Mouse (Mus musculus): ENCODE results near the gene Selenov. TPM values are rescaled to one million over a fixed set of nuclear protein-coding genes. Genes with fewer than 3 reads are reported as not detected.
A peak's percentile ranks its signal among the peaks of the same experiment; 100 is the strongest.
"Not testable (repeated sequence)": the region's sequence is repeated elsewhere in the genome, so short reads cannot be mapped to it uniquely, and the experiment has no call there.

Gene Selenov
- polyA plus RNA-seq, 1 experiment: not detected

DNA sequence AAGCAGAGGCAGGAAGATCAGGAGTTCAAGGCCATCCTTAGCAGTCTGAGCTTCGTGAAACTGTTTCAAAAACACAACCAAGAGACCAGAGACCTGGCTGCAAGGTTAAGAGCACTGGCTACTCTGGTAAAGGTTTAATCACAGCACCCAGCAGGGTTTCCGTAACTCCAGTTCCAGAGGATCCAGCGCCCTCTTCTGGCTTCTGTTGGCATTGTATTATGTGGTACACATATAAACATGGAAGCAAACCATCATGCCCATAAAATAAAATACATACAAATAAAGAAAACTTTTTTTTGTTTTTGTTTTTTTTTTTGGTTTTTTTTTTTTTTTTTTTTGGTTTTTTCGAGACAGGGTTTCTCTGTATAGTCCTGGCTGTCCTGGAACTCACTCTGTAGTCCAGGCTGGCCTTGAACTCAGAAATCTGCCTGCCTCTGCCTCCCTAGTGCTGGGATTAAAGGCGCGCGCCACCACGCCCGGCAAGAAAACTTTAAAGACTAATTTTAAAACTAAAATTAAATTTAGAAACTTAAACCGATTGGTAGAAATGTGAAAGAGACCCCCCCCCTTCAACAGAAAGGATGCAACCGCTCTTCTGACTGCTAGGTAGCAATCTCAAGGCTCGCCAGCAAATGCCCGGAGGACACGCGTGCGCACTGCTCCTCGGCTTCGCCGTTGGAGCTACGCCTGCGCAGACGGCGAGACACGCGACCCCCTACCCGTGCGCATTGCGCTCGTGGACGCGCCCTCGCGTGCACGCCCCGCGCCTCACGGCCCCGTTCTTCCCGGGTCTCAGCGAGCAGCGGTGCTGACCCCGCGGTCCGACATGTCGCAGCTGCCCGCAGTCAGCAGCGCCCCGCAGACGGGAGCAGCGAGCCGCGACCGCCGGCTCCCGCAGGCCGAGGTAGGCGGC lies 23.6 kb downstream of the Selenov start, which contains the start of gene Eid2:
Gene Eid2 (plus strand): TSS at position 753 of the 913 bp plus-strand sequence.
- H3K4me1 ChIP-seq (ENCODE audit: control insufficient read depth, insufficient read depth, insufficient read length, low read length): 0 out of 2 replicates have a peak, but pooled peaks cover 2% of the 10 kb centered on the region
- H3K27ac ChIP-seq (replicated peaks; ENCODE audit: low read depth, low read length): peak within 1 kb of the TSS; percentile 7; the same call in 1 of the 2 replicates
- H3K4me3 ChIP-seq (ENCODE audit: insufficient read depth, low read depth, low read length): peak within 1 kb of the TSS; percentile 87

- 0 out of 2 replicates have a peak, but pooled peaks cover 2% of the 10 kb centered on the region for H3K4me1 ChIP-seq (ENCODE audit: control insufficient read depth, insufficient read depth, insufficient read length, low read length)
- no peak overlapping the region for H3K27ac ChIP-seq (replicated peaks; ENCODE audit: low read depth, low read length)
- no peak overlapping the region for H3K4me3 ChIP-seq (ENCODE audit: insufficient read depth, low read depth, low read length)
Observed at GRCm38 (mm10) chr7:28265391-28265790, 25.6 kb downstream of the Selenov start.

GRCm38 (mm10) chr7:28263786-28264185 lies 27.2 kb downstream of the Selenov start:
- Histone ChIP-seq H3K4me1 (ENCODE audit: control insufficient read depth, insufficient read depth, insufficient read length, low read length) (0 out of 2 replicates have a peak, but pooled peaks cover 2% of the 10 kb centered on the region), H3K27ac (replicated peaks; ENCODE audit: low read depth, low read length) (no peak overlapping the region), H3K4me3 (ENCODE audit: insufficient read depth, low read depth, low read length) (no peak overlapping the region)

- Histone ChIP-seq H3K4me1 (ENCODE audit: control insufficient read depth, insufficient read depth, insufficient read length, low read length) (no peaks in the 10 kb centered on the region), H3K27ac (replicated peaks; ENCODE audit: low read depth, low read length) (no peak overlapping the region), H3K4me3 (ENCODE audit: insufficient read depth, low read depth, low read length) (no peak overlapping the region)
Observed at GRCm38 (mm10) chr7:28262861-28263260, 28.1 kb downstream of the Selenov start.

- Histone ChIP-seq H3K4me3 (ENCODE audit: insufficient read depth, low read depth, low read length) (no peak overlapping the region), H3K27ac (replicated peaks; ENCODE audit: low read depth, low read length) (no peak overlapping the region)
Observed at GRCm38 (mm10) chr7:28255476-28255875, 35.5 kb downstream of the Selenov start.

GRCm38 (mm10) chr7:28254591-28254990 lies 36.4 kb downstream of the Selenov start:
- no peak overlapping the region for H3K27ac ChIP-seq (replicated peaks; ENCODE audit: low read depth, low read length)
- H3K4me1 ChIP-seq (ENCODE audit: control insufficient read depth, insufficient read depth, insufficient read length, low read length): no peaks in the 10 kb centered on the region

More at GRCm38 (mm10) chr7:28255476-28255875, 35.5 kb downstream of the Selenov start:
- H3K4me1 ChIP-seq (ENCODE audit: control insufficient read depth, insufficient read depth, insufficient read length, low read length): no peaks in the 10 kb centered on the region

DNA sequence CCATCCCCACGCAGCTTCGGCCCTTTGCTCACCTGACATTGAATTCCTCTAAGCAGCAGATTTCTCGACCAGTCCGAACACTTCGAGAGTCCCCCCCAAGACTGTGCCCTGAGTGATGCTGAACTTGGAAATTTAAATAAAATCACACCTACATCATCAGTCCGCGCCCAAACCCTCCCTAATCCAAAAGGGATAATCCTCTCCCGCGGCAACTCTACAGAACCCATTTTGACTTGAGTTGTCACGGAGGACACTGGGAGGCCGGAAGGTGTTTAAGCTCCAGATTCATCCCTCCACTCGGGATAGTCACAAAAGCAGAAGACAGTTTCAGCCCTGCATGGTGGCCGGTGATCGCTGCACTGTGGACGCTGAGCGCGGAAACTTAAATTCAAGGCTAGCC lies 39.0 kb downstream of the Selenov start:
- Histone ChIP-seq H3K27ac (replicated peaks; ENCODE audit: low read depth, low read length) (no peak overlapping the region), H3K4me1 (ENCODE audit: control insufficient read depth, insufficient read depth, insufficient read length, low read length) (no peaks in the 10 kb centered on the region), H3K4me3 (ENCODE audit: insufficient read depth, low read depth, low read length) (no peak overlapping the region)

More at GRCm38 (mm10) chr7:28254591-28254990, 36.4 kb downstream of the Selenov start:
- no peak overlapping the region for H3K4me3 ChIP-seq (ENCODE audit: insufficient read depth, low read depth, low read length)

- Histone ChIP-seq H3K4me3 (ENCODE audit: insufficient read depth, low read depth, low read length) (no peak overlapping the region), H3K27ac (replicated peaks; ENCODE audit: low read depth, low read length) (no peak overlapping the region), H3K4me1 (ENCODE audit: control insufficient read depth, insufficient read depth, insufficient read length, low read length) (no peaks in the 10 kb centered on the region)
Observed at GRCm38 (mm10) chr7:28248957-28249356, 42.0 kb downstream of the Selenov start.

DNA sequence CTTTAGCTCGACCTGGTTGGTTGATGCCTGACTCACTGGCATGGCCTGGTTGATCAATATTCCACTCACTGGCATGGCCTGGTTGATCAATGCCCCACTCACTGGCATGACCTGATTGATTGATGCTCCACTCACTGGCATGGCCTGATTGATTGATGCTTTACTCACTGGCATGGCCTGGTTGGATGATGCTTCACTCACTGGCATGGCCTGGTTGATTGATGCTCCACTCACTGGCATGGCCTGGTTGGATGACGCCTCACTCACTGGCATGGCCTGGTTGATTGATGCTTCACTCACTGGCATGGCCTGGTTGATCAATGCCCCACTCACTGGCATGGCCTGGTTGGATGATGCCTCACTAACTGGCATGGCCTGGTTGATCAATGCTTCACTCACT lies 47.0 kb downstream of the Selenov start:
- not testable (repeated sequence) for H3K4me1 ChIP-seq (ENCODE audit: control insufficient read depth, insufficient read depth, insufficient read length, low read length); H3K4me3 ChIP-seq (ENCODE audit: insufficient read depth, low read depth, low read length); H3K27ac ChIP-seq (replicated peaks; ENCODE audit: low read depth, low read length)

Other genes with a start within 250 kb of the Selenov start
- 114 and 122 TPM in 2 replicates for gene Psmc4, start 241.1 kb downstream of the Selenov start, polyA plus RNA-seq (2012; ENCODE audit: insufficient read depth, insufficient read length, missing spikeins)
- not detected in 2 replicates for gene Fcgbp, start 219.9 kb downstream of the Selenov start, polyA plus RNA-seq (2012; ENCODE audit: insufficient read depth, insufficient read length, missing spikeins)
- not detected in 2 replicates for gene 9530053A07Rik, start 161.7 kb downstream of the Selenov start, polyA plus RNA-seq (2012; ENCODE audit: insufficient read depth, insufficient read length, missing spikeins)
- 19.9 and 25.7 TPM in 2 replicates for gene Fbl, start 121.5 kb downstream of the Selenov start, polyA plus RNA-seq (2012; ENCODE audit: insufficient read depth, insufficient read length, missing spikeins)
- 17.9 and 26.8 TPM in 2 replicates for gene Dyrk1b, start 111.7 kb downstream of the Selenov start, polyA plus RNA-seq (2012; ENCODE audit: insufficient read depth, insufficient read length, missing spikeins)
- 5.2 and 8.2 TPM in 2 replicates for gene Eid2, start 23.3 kb downstream of the Selenov start, polyA plus RNA-seq (2012; ENCODE audit: insufficient read depth, insufficient read length, missing spikeins)
- 5.6 and 9.0 TPM in 2 replicates for gene Eid2b, start 13.4 kb downstream of the Selenov start, polyA plus RNA-seq (2012; ENCODE audit: insufficient read depth, insufficient read length, missing spikeins)
- not detected in 2 replicates for gene Dll3, start 11.1 kb upstream of the Selenov start, polyA plus RNA-seq (2012; ENCODE audit: insufficient read depth, insufficient read length, missing spikeins)
- 99.5 and 124 TPM in 2 replicates for gene Timm50, start 20.9 kb upstream of the Selenov start, polyA plus RNA-seq (2012; ENCODE audit: insufficient read depth, insufficient read length, missing spikeins)
- gene Supt5, start 47.6 kb upstream of the Selenov start, polyA plus RNA-seq (2012; ENCODE audit: insufficient read depth, insufficient read length, missing spikeins): 25.7 and 30.4 TPM in 2 replicates
- gene Rps16, start 59.5 kb upstream of the Selenov start, polyA plus RNA-seq (2012; ENCODE audit: insufficient read depth, insufficient read length, missing spikeins): 404 and 482 TPM in 2 replicates
- gene Plekhg2, start 81.4 kb upstream of the Selenov start, polyA plus RNA-seq (2012; ENCODE audit: insufficient read depth, insufficient read length, missing spikeins): 3.1 and 3.5 TPM in 2 replicates
- 25.1 and 70.2 TPM in 2 replicates for gene Zfp36, start 89.1 kb upstream of the Selenov start, polyA plus RNA-seq (2012; ENCODE audit: insufficient read depth, insufficient read length, missing spikeins)
- 18.4 and 20.2 TPM in 2 replicates for gene Med29, start 101.5 kb upstream of the Selenov start, polyA plus RNA-seq (2012; ENCODE audit: insufficient read depth, insufficient read length, missing spikeins)
- gene Paf1, start 101.8 kb upstream of the Selenov start, polyA plus RNA-seq (2012; ENCODE audit: insufficient read depth, insufficient read length, missing spikeins): 50.4 and 62.6 TPM in 2 replicates
- gene Gmfg, start 146.3 kb upstream of the Selenov start, polyA plus RNA-seq (2012; ENCODE audit: insufficient read depth, insufficient read length, missing spikeins): 7.1 and 9.6 TPM in 2 replicates
- gene Lrfn1, start 160.8 kb upstream of the Selenov start, polyA plus RNA-seq (2012; ENCODE audit: insufficient read depth, insufficient read length, missing spikeins): 0.38 TPM in 1 of 2 replicates, not detected in the other
- not detected in 2 replicates for gene Ifnl2, start 219.3 kb upstream of the Selenov start, polyA plus RNA-seq (2012; ENCODE audit: insufficient read depth, insufficient read length, missing spikeins)
- not detected in 2 replicates for gene Ifnl3, start 231.7 kb upstream of the Selenov start, polyA plus RNA-seq (2012; ENCODE audit: insufficient read depth, insufficient read length, missing spikeins)
- gene Sycn, start 249.7 kb upstream of the Selenov start, polyA plus RNA-seq (2012; ENCODE audit: insufficient read depth, insufficient read length, missing spikeins): not detected in 2 replicates

Measured in brown adipose tissue, adult 24 weeks (tissue).